Mouse (Mus musculus) heart, postnatal 4 days (tissue): ENCODE measurements at regions not wholly inside any gene's neighbourhood (a gene's known extent, or its start where the extent isn't known, plus 50 kb on each side); places are given as distances from the start of the nearest gene placed in this dataset.

ENCODE experiments used
- DNase-seq: peaks from one replicate; pipeline ENCODE4 v3.0.0; 2021
- microRNA-seq, 2 experiments: library from miRNA; unstranded; fragments of <30 nt; microRNA quantifications; one replicate each; pipeline ENCODE4 v1.2.0; 2021 to 2022

GRCm38 (mm10) chr10:25029387-25029915 is 102.2 kb upstream of the Arg1 start:
- DNase-seq = no peak

DNA sequence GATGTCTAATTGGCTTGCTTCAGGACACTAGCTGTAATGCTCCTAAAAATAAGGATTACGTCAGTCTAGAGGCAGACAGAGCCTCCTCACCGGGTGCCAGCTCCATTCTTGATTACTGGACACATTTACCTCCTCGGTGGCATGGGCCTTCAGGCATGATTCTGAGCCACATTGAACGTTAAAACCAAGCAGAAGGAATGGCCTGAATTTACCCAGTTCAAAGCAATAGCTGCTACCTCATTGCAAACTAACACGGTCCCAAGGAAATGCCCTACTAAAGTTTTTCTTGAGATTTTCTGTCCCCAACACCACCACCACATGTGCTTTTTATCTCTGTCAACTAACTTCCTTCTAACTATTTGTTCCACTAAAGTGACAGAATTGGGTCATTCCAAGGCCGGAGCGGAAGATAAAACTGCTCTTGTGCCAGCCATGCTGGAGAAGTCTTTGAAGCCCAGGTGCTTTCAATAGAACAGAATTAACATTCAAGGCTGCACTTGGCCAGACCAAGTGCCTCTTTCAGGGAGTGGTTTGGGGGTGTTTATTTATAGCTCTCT is 96.4 kb upstream of the Arg1 start:
- peak; percentile 33 for DNase-seq

DNA sequence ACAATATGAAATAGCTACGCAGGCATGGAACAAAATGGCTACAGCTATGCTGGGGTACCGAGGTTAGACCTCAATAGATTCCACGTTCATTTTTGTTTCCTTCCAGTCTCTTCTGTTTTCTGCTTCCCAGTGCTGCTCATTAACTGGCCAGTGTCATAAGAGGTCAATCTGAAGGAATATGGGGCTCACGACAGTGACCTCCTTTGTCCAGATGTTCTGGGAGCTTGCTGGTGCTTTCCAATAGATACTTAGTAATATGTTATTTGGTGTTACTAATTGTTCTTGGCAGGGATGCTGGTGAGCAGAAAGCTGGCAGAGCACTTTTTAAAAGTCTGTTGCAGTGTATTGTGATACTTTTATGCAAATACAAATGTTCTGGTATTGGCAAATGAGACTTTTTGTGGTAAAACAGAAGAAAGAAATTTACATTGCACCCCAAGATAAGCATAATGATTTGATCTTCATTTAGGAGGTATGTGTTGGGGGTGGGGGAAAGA is 95.8 kb upstream of the Arg1 start:
- no peak for DNase-seq

DNA sequence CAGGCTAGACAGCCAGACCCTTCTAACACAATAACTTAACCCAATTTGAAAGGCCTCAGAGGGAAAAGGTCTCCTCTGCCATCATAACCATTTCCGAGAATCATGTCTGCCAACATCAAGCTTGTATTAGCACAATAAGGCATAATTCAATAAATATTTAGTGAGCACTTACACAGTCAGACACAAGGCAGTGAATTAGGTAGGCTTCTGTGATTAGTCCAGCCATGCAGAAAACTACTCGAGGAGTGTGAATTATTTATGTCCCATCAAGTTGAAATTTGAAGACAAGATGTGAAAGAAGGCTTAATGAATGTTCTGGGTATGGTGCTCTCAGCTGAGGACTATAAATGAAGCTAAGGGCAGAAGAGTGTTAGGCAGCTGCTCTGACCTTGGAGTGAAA is 91.7 kb upstream of the Arg1 start:
- no peak for DNase-seq

DNA sequence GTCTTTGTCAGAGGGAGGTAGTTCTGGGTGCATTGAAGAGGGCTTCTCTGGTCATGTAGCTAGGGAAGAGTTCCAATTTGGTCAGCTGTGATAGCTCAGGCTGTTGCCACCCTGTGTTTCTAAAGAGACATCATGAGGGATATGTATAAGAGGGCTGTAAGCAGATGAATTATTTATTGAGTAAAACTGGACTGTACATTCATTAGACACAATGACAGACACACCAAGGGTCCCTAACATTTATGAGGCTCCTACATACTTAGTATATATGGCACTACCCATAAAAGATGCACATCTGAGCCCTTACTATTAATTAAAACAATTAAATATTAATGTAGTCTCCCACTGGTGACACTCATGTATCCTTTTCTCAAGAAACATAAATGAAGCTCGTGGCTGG is 90.6 kb upstream of the Arg1 start:
- no peak for DNase-seq

GRCm38 (mm10) chr10:25016110-25016509 is 88.8 kb upstream of the Arg1 start:
- peak; percentile 16 for DNase-seq

DNA sequence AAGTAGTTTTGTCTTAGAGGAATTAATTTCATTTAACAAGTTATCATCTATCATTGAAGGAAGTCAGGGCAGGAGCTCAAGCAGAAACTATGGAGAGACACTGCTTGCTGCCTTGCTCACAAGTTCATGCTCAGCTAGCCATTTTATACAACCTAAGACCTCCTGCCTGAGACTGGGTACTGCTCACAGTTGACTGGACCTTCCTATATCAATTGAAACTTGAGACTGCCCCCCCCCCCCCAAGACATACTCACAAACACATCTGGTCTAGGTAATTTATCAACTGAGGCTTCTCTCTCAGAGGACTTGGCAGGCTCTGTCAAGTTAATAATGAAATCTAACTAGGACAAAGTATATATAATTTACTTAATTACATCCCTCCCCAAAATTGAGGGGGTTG is 84.8 kb upstream of the Arg1 start:
- no peak for DNase-seq

DNA sequence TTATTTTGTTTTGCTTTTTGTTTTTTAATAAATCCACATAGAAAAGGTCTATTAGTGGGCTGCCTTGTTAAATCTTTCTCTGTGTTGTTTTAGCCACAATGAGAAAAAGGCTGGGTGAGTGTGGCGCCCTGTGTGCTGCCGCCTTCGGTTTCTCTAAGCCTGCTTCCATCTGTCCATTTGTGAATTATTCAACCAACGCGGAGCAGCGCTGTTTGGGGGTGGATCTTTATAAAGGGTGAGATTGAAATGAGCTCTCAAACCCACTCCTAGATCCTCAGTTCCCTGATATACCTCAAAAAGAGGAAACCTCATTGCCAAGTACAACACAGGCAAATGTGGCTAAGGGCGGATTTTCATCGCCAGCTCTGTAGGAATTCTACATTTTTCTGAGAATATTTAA is 74.0 kb upstream of the Arg1 start:
- DNase-seq = no peak

DNA sequence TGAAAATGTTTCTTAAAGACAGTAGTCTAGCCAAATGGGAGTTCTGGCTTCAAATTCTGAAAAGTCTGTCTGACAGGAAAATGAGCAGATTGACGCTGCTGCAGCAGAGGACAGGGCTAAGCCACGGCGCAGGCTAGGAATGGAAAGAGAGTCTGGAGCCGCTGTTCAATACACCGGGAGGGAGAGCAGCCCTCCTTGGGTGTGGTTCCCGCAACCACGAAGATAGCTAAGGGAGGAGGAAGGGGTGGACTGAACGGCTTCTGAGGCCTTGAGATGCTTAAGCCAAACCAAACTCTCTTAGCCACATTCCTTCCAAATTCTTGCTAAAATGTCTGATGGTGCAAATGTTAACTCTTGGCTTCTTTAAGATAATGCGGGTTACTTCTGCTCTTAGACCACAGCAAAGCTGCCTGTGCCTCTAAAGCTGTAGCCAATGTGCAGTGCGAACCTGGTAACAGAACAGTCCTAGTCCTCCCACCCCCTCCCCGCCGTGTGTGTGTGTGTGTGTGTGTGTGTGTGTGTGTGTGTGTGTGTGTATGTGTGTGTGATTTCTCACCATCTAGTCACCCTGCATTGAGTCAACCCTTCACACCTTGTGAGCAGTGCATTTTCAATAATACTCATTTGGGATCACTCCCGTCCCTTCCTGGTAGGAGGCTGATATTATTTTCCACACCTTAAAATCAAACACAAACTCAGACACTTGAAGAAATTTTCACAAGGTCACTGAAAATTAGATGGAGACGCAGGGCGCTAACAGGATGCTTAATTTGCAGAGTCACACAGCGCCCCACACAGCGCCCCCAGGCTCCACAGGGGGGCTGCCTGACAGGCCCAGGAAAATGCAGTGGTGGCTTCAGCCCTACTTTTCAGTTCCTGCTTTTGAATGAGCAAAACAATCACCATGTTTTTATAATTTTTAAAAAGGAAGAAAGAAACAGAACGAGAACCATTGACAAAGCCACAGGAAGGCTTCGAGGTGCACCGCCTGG is 73.2 kb upstream of the Arg1 start:
- no peak for DNase-seq

- no peak for DNase-seq
These were observed 72.5 kb upstream of the Arg1 start for GRCm38 (mm10) chr10:24999807-25000206.

DNA sequence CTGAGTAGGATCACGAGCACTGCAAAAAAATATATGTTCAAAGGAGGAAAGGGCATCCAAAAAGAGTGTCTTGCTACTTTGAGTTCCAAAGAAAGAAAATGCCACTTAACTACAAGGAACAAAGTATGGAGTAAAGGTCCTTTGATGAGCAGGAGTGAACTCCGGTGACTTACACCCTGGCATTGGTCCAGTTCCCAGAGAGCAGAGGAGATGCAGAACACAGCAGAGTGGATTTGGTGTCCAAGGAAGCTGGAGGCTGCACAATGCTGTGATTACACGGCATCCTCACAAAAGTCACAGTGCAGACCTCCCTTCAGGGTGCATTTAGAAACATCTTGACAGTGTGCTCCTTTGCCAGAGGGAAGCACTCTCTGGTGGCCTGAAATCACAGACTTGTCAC is 70.4 kb upstream of the Arg1 start:
- DNase-seq = no peak

- DNase-seq = no peak
These were observed 68.5 kb upstream of the Arg1 start for GRCm38 (mm10) chr10:24995751-24996150.

GRCm38 (mm10) chr10:24989965-24990653 is 62.8 kb upstream of the Arg1 start:
- no peak for DNase-seq

GRCm38 (mm10) chr10:24984801-24985200 is 57.5 kb upstream of the Arg1 start:
- DNase-seq = no peak

GRCm38 (mm10) chr10:24981763-24982162 is 54.5 kb upstream of the Arg1 start:
- no peak for DNase-seq

Small RNA genes lying in the stretch of these regions (microRNA-seq; reads per million reads assigned to microRNA genes)
- gene Gm22566 = 0 reads per million in 2 experiments
